Mouse (Mus musculus): Measurements from ENCODE around the gene Galnt6. TPM values are rescaled to one million over a fixed set of nuclear protein-coding genes. Genes with fewer than 3 reads are reported as not detected.
"Not testable (repeated sequence)": the region's sequence is repeated elsewhere in the genome, so short reads cannot be mapped to it uniquely, and the experiment has no call there.

Galnt6 gene
- 1.2 and 1.6 TPM in 2 replicates for polyA plus RNA-seq (2014; fragmentation: Nextera tagmentation; extraction: Ambion mirVana)

DNA sequence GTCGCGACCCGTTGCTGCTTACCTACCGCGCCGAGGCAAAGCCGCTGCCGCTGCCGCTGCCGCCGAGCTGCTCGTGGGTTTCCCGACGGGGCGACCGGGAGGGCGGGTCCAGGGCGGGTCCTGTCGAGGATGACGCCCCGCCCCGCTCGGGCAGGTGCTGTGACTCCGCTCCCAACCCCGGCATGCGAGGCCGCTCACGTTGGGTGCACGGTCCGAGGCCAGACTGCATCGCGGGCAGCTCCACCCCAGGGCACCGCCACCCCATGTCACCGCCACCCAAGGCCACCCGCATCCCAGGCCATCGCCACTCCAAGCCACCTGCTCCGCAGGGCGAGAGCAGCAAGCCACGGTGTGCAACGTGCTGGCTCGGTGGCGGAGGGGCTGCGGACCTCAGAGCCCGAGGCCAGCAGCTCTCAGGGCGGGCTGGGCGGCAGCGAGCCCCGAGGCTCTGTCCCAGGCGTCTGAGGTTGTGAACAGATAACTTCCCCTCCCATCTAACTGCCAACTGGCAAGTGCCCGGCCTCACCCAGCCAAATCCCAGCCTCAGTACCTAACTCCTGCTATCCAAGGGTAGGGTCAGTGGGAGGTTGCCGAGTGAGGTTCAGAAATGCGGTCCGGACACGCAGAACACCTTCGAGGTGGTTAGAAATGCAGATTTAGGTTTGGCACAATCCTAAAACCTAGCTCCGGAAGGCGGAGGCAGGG is at the start of gene Galnt6:
TSS of gene Galnt6 (minus strand) at position 96 of the 705 bp plus-strand sequence.
- peak within 1 kb of the TSS; percentile 48 for H3K4me3 ChIP-seq (ENCODE audit: low read depth, low read length)
- WGBS, result 7% methylated on average over 56 of the region's 57 CpGs
- H3K27ac ChIP-seq (ENCODE audit: low read depth, low read length), result no peak within 1 kb of the TSS
- no peaks in the 10 kb centered on the region for H3K36me3 ChIP-seq (ENCODE audit: control insufficient read depth, insufficient read depth, low read length)
- peak within 1 kb of the TSS; percentile 78 for H3K4me2 ChIP-seq
- no peaks in the 10 kb centered on the region for H3K9me3 ChIP-seq (ENCODE audit: control insufficient read depth, low read length)
- H3K4me1 ChIP-seq (replicated peaks; ENCODE audit: control insufficient read depth, insufficient read depth, low read length), result peaks cover 21% of the 10 kb centered on the region
- H3K27me3 ChIP-seq (replicated peaks; ENCODE audit: control insufficient read depth, insufficient read depth, low read length), result peaks cover 48% of the 10 kb centered on the region
- ATAC-seq (replicated peaks; ENCODE audit: low FRiP score) (peak; percentile 53; the same call in 1 of the 2 replicates), DNase-seq (ENCODE audit: low spot score) (peak; percentile 54)
- H3K9ac ChIP-seq (ENCODE audit: low read depth, low read length), result peak within 1 kb of the TSS; percentile 40; the same call in 1 of the 2 replicates

DNA sequence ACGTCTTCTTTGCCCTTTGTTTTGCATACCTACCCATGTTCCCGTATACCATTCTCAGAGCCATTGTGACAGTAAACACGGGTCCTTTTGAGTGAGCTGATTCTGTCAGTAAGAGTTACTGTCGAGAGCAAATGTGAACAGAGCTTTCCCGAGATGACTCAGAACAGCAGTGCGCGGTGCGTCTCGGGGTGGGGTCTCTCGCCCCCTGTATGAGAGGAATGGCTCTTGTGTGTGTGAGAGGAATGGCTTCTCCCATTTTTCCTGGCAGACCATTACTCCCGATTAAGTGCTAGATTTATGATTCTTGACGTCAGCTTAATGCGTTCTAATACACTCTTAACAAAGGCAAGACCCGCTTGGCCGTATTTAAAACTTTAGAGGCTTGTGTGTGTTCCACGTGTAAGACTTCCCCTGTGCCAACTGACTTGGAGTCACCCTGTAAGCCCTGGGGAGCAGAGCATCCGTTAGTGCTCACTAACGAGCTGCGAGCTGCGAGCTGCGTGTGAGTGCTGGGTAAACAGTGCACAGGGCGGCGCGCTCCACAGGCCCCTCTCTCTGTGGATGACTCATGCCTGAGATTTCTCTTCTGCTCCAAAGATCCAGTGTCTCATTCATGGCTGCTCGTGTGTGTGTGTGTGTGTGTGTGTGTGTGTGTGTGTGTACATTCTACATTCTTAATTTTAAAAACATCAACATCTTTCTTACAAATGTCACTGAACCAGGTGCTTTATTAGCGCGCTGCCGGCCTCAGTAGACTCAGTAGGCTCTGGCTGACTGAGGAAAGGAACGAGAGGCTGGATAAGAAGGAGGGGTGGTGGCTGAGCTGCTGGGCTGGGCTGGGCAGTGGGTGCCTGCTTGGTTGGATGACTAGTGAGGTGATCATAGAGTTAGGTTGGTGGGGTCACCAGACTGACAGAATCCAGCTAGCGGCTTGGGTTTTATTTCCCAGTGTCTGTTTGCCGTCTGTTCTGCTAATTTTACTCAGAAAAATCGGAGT is 48.1 kb upstream of the Galnt6 start:
- H3K9ac ChIP-seq (ENCODE audit: low read depth, low read length), result no peak overlapping the region
- ATAC-seq (replicated peaks; ENCODE audit: low FRiP score) (no peak), DNase-seq (ENCODE audit: low spot score) (no peak)
- WGBS, result 64% methylated on average over 32 of the region's 32 CpGs
- H3K4me2 ChIP-seq, result no peak overlapping the region
- H3K27me3 ChIP-seq (replicated peaks; ENCODE audit: control insufficient read depth, insufficient read depth, low read length), result peaks cover 14% of the 10 kb centered on the region; the same call in 1 of the 2 replicates
- no peaks in the 10 kb centered on the region for H3K36me3 ChIP-seq (ENCODE audit: control insufficient read depth, insufficient read depth, low read length)
- H3K9me3 ChIP-seq (ENCODE audit: control insufficient read depth, low read length), result no peaks in the 10 kb centered on the region
- no peaks in the 10 kb centered on the region for H3K4me1 ChIP-seq (replicated peaks; ENCODE audit: control insufficient read depth, insufficient read depth, low read length)
- H3K27ac ChIP-seq (ENCODE audit: low read depth, low read length), result no peak overlapping the region
- no peak overlapping the region for H3K4me3 ChIP-seq (ENCODE audit: low read depth, low read length)

DNA sequence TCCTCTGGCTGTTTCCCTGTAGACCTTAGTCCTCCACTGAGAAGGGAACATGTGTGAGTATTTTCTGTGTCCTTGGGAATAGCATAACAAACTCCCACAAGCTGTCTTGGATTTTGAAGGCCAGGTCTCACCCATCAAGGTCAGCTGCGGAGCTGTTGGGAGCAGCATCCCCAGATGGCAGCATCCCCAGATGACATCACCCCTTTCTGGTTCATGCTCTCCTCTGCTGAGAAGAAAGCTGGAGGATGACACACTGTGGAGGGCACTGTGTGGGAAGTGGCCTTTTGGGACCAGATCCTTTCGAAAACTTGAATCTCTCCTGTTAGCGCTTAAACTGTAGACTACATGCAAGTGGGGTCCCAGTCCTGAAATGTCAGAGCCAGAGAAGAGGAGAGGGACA is 47.2 kb upstream of the Galnt6 start:
- Histone ChIP-seq H3K27me3 (replicated peaks; ENCODE audit: control insufficient read depth, insufficient read depth, low read length) (peaks cover 14% of the 10 kb centered on the region; the same call in 1 of the 2 replicates), H3K4me2 (no peak overlapping the region), H3K4me1 (replicated peaks; ENCODE audit: control insufficient read depth, insufficient read depth, low read length) (no peaks in the 10 kb centered on the region), H3K9ac (ENCODE audit: low read depth, low read length) (no peak overlapping the region), H3K4me3 (ENCODE audit: low read depth, low read length) (no peak overlapping the region), H3K36me3 (ENCODE audit: control insufficient read depth, insufficient read depth, low read length) (no peaks in the 10 kb centered on the region), H3K27ac (ENCODE audit: low read depth, low read length) (no peak overlapping the region), H3K9me3 (ENCODE audit: control insufficient read depth, low read length) (no peaks in the 10 kb centered on the region; the same call in 1 of the 2 replicates)
- ATAC-seq (replicated peaks; ENCODE audit: low FRiP score) (no peak), DNase-seq (ENCODE audit: low spot score) (no peak)
- WGBS, result 90% methylated on average over 3 of the region's 3 CpGs

DNA sequence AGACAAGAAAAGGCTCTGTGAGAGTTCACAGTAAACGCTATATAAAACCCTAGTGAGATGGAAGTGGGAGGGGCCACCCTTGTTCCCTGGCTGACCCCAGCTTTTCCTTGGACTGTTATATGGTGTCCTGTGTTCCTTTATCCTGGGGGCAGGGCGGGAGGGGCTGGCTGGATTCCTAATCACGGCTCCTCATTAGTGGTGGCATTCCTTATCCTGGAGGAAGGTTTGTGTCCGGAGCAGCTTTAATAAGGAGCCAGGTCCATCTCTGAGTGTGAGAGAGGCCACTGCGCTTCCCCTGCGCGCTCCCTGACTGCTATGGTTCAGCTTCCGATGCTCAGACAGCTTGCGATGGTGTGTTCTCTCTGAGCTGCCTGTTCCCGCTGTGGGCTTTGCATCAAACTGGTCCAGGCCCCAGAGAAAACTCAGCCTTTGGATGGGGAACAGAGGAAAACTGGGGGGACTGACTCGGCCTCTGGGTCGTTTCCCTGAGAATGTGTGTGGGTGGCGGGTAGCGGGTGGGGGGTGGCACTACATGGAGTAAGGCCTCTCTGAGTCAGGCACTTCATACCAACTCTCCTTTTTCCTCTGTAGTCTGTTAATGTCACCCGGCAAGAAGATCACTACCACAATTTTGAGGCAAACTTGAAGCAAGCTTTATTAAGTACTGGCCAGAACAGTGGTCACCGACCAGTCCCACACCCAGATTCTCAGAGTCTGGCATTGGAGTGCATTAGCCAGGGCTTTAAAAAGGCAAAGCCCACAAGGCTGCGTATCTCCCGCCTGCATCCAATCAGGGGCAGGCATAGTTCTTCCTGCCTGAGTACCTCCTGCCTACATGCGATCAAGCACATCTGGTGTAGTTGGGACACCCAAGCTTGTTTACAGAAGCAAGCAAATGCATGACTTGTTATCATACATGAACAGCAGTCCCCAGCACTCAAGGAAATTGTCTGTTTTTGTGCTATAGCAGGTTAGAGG is 46.3 kb upstream of the Galnt6 start:
- no peak overlapping the region for H3K9ac ChIP-seq (ENCODE audit: low read depth, low read length)
- ATAC-seq (replicated peaks; ENCODE audit: low FRiP score) (no peak), DNase-seq (ENCODE audit: low spot score) (no peak)
- peaks cover 14% of the 10 kb centered on the region; the same call in 1 of the 2 replicates for H3K27me3 ChIP-seq (replicated peaks; ENCODE audit: control insufficient read depth, insufficient read depth, low read length)
- H3K4me3 ChIP-seq (ENCODE audit: low read depth, low read length), result no peak overlapping the region
- no peak overlapping the region for H3K4me2 ChIP-seq
- WGBS, result 52% methylated on average over 19 of the region's 19 CpGs
- no peak overlapping the region for H3K27ac ChIP-seq (ENCODE audit: low read depth, low read length)
- H3K9me3 ChIP-seq (ENCODE audit: control insufficient read depth, low read length), result no peaks in the 10 kb centered on the region; the same call in 1 of the 2 replicates
- H3K4me1 ChIP-seq (replicated peaks; ENCODE audit: control insufficient read depth, insufficient read depth, low read length), result no peaks in the 10 kb centered on the region
- no peaks in the 10 kb centered on the region for H3K36me3 ChIP-seq (ENCODE audit: control insufficient read depth, insufficient read depth, low read length)

DNA sequence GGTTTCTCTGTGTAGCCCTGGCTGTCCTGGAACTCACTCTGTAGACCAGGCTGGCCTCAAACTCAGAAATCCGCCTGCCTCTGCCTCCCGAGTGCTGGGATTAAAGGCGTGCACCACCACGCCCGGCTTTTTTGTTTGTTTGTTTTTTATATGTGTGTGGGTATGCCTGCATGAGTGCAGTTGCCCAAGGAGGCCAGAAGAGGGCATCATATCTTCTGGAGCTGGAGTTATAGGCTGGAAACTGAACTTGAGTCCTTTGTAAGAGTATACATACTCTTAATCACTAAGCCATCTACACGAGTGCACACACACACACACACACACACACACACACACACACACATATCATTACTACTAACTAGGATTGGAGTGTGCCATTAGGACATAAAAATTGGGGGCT is 44.7 kb upstream of the Galnt6 start:
- not testable (repeated sequence) for H3K9ac ChIP-seq (ENCODE audit: low read depth, low read length); H3K27ac ChIP-seq (ENCODE audit: low read depth, low read length); H3K4me3 ChIP-seq (ENCODE audit: low read depth, low read length); H3K9me3 ChIP-seq (ENCODE audit: control insufficient read depth, low read length); H3K36me3 ChIP-seq (ENCODE audit: control insufficient read depth, insufficient read depth, low read length); ATAC-seq (replicated peaks; ENCODE audit: low FRiP score); DNase-seq (ENCODE audit: low spot score); H3K4me1 ChIP-seq (replicated peaks; ENCODE audit: control insufficient read depth, insufficient read depth, low read length); H3K4me2 ChIP-seq
- H3K27me3 ChIP-seq (replicated peaks; ENCODE audit: control insufficient read depth, insufficient read depth, low read length), result peaks cover 14% of the 10 kb centered on the region
- WGBS, result 93% methylated on average over 6 of the region's 6 CpGs

DNA sequence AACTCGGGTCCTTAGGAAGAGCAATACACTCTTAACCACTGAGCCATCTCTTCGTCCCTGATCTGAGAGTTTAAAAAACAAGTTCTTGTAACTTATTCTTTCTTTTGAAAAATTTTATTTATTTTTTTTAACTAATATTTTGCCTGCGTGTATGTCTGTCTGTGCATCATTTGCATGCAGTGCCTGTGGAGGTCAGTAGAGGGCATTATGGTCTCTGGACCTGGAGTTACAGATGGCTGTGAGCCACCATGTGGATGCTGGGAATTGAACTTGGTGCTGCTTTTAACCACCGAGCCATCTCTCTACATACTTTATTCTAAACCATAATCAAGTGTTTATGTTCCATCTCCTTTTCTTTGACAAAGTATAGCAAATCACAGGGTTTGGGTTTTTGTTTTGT is 43.5 kb upstream of the Galnt6 start:
- ATAC-seq (replicated peaks; ENCODE audit: low FRiP score) (no peak), DNase-seq (ENCODE audit: low spot score) (no peak)
- no peaks in the 10 kb centered on the region; the same call in 1 of the 2 replicates for H3K9me3 ChIP-seq (ENCODE audit: control insufficient read depth, low read length)
- no peak overlapping the region for H3K4me2 ChIP-seq
- peaks cover 17% of the 10 kb centered on the region for H3K27me3 ChIP-seq (replicated peaks; ENCODE audit: control insufficient read depth, insufficient read depth, low read length)
- H3K4me3 ChIP-seq (ENCODE audit: low read depth, low read length), result no peak overlapping the region
- no peaks in the 10 kb centered on the region for H3K4me1 ChIP-seq (replicated peaks; ENCODE audit: control insufficient read depth, insufficient read depth, low read length)
- no peaks in the 10 kb centered on the region for H3K36me3 ChIP-seq (ENCODE audit: control insufficient read depth, insufficient read depth, low read length)
- H3K9ac ChIP-seq (ENCODE audit: low read depth, low read length), result no peak overlapping the region
- 78% methylated on average over 4 of the region's 4 CpGs for WGBS
- no peak overlapping the region for H3K27ac ChIP-seq (ENCODE audit: low read depth, low read length)

DNA sequence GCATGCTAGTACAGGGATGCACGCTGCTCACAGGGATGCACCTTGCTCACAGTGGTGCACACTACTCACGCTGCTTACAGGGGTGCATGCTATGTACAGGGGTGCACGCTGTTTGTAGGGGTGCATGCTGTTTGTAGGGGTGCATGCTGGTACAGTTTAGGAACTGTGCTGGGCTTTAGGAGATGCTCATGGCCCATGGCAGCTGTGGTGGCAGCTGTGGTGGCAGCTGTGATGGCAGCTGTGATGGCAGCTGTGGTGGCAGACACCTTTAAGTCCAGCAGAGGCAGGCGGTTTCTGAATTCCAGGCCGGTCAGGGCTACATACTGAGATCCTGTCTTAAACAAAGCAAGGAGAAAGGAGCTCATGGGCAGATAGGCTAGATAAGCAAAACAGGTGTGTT is 41.2 kb upstream of the Galnt6 start:
- 89% methylated on average over 5 of the region's 5 CpGs for WGBS
- Histone ChIP-seq H3K36me3 (ENCODE audit: control insufficient read depth, insufficient read depth, low read length) (no peaks in the 10 kb centered on the region), H3K4me2 (no peak overlapping the region), H3K9me3 (ENCODE audit: control insufficient read depth, low read length) (no peaks in the 10 kb centered on the region; the same call in 1 of the 2 replicates), H3K9ac (ENCODE audit: low read depth, low read length) (no peak overlapping the region), H3K27me3 (replicated peaks; ENCODE audit: control insufficient read depth, insufficient read depth, low read length) (peaks cover 13% of the 10 kb centered on the region), H3K4me3 (ENCODE audit: low read depth, low read length) (no peak overlapping the region), H3K4me1 (replicated peaks; ENCODE audit: control insufficient read depth, insufficient read depth, low read length) (no peaks in the 10 kb centered on the region), H3K27ac (ENCODE audit: low read depth, low read length) (no peak overlapping the region)
- no peak for DNase-seq (ENCODE audit: low spot score)
- no peak for ATAC-seq (replicated peaks; ENCODE audit: low FRiP score)

DNA sequence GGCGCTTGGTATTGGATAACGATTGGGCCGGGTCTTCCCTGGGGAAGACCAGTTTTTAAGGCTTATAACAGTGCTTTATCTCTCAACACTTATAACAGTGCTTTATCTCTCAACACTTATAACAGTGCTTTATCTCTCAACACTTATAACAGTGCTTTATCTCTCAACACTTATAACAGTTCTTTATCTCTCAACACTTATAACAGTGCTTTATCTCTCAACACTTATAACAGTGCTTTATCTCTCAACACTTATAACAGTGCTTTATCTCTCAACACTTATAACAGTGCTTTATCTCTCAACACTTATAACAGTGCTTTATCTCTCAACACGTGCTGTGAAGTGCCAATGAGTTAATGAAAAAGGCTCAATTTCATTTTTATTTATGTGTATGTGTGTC is 39.8 kb upstream of the Galnt6 start:
- not testable (repeated sequence) for DNase-seq (ENCODE audit: low spot score); H3K4me2 ChIP-seq; H3K4me3 ChIP-seq (ENCODE audit: low read depth, low read length); H3K9ac ChIP-seq (ENCODE audit: low read depth, low read length); ATAC-seq (replicated peaks; ENCODE audit: low FRiP score); H3K4me1 ChIP-seq (replicated peaks; ENCODE audit: control insufficient read depth, insufficient read depth, low read length); H3K27ac ChIP-seq (ENCODE audit: low read depth, low read length); H3K9me3 ChIP-seq (ENCODE audit: control insufficient read depth, low read length); H3K36me3 ChIP-seq (ENCODE audit: control insufficient read depth, insufficient read depth, low read length)
- peaks cover 19% of the 10 kb centered on the region for H3K27me3 ChIP-seq (replicated peaks; ENCODE audit: control insufficient read depth, insufficient read depth, low read length)
- WGBS, result 71% methylated on average over 4 of the region's 4 CpGs

Data from liver, embryonic 11.5 days (tissue).